Mouse (Mus musculus) cerebellum, postnatal 36 days (tissue): ENCODE measurements at regions not wholly inside any gene's neighbourhood (a gene's known extent, or its start where the extent isn't known, plus 50 kb on each side); places are given as distances from the start of the nearest gene placed in this dataset.

ENCODE experiments used
- DNase-seq, 2 experiments: peaks; one replicate each; pipeline ENCODE4 v3.0.0; 2021 to 2022; ENCODE audit warnings: mixed read lengths in 2 of 2

- no peak for DNase-seq
These were observed 107.9 kb downstream of the CK137956 start for GRCm38 (mm10) chr4:127862875-127863274.

- DNase-seq, result no peak
These were observed 109.2 kb downstream of the CK137956 start for GRCm38 (mm10) chr4:127861319-127862117.

- no peak for DNase-seq
These were observed 110.5 kb downstream of the CK137956 start for GRCm38 (mm10) chr4:127860271-127860670.

DNA sequence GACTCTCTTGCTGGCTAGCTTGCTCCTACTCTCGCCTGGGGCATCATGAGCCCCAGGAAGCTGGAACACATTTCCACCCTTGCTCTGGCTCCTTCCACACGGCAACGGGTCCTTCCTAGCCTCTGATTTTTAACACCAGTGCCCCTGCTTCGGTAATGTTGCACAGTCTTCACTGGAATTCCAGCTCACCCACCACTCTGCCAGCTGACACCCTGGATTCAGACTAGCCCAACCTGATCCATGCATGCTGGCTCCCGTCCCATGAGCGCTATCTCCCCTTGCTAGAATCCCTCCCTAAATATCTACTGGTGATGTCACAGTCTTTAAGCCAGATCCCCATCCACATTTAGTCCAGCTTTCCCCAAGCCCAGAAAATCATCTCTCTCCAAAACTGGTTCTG lies 111.2 kb downstream of the CK137956 start:
- DNase-seq, result peak in 1 of 2 experiments; percentile 4

GRCm38 (mm10) chr4:127858566-127858965 lies 112.2 kb downstream of the CK137956 start:
- no peak for DNase-seq

DNA sequence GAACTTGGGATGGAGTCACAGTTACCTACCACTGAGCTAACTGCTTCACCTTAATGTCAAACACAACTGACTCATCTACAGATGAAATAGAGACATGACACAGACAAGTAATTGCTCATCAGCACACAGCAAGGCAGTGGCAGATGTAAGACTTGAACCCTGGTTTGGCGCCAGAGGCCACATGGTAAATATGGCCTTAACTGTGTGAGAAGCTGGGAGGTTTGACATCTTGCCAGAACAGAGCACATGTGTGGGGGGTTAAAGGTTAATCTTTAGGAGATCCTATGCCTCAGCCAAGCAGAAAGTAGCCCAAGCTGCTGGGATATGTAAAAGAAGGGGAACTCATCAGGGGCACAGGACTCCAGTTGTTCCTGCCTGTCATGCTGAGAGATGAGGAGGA lies 114.9 kb downstream of the CK137956 start:
- DNase-seq, result no peak

DNA sequence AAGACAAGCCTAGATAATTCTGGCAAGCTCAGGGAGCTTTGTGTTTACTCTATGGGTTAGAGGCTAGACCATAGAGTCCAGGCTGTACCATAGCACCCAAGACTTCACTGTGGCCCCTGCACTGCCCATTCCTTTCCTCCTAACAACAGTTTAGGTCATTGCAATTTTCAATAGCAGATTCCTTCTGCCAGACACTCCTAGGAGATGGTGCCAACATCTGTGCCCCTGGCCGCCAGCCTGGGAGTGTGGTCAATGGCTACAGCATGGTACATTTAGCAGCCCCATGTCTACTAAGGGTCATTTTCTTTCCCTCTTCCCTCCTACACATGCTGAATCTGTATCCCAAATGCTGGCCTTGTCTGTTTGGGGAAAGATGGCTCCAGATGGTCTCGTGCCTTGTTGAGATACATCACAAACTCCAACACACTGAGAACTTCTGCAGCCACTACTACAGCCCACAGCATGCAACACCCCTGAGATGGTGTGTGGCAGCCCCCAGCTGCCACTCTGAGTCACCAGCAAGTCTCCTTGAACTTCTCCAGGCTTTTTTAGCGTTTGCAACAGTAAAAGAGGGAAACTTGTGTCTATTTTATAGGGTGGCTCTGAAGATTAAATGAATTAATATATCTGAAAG lies 115.9 kb downstream of the CK137956 start:
- DNase-seq, result no peak

DNA sequence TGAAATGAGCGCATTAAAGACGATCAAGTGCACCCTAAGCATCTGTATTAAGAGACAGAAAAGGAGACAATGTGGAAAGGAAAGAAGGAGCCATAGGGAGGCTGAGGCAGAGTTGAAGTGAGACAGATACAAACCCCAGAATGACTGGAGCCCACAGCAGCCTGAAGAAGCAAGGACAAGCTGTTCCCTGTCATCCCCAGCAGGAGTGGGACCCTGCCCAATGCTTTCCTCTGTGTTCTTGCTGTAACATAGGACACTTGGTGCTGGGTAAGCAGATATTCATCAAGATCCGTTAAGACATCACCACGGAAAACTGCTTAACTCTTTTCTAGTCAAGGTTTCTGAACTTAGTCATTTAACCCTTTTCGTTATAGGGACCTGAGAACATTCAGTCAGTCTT lies 121.4 kb downstream of the CK137956 start:
- no peak for DNase-seq

- DNase-seq, result no peak
These were observed 124.4 kb downstream of the CK137956 start for GRCm38 (mm10) chr4:127846321-127846720.

DNA sequence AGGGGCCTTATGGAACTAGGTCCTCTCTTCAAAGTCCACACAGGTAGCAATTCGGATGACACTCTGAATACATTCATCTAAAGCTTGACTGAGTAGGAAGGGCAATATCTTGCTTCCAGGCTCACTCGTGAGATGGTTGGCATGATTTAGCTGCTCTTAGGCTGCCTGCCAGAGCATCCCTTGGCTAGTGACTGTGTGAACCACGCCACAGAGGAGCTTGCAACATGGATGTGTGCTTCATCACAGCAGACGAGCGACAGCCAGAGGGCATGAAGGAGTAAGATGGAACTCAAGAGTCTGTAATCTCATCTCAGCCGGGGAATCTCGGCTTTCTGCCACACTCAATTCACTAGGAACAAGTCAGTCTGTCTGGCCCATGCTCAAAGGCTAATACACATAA lies 127.3 kb downstream of the CK137956 start:
- peak; percentile 6 to 17 for DNase-seq

DNA sequence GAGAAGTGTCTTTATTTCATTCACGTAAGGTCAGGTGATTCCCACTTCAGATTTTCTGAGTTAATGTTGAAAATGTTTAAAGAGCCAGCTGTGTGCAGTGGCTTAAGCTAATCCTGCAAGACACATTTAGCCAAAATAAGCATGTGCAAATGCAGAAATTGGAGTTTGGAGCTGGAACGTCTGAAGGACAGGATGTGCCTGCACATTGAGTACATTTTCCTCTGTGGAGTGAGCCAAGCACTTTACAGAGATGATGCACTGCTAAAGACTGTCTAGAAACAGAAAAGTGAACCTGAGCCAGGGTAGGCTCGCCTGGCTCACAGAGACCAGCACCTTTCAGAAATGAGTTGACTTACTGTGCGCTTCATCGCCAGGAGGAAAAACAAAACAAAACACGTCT lies 137.1 kb downstream of the CK137956 start:
- DNase-seq, result no peak

GRCm38 (mm10) chr4:127826988-127827387 lies 143.8 kb downstream of the CK137956 start:
- no peak for DNase-seq

DNA sequence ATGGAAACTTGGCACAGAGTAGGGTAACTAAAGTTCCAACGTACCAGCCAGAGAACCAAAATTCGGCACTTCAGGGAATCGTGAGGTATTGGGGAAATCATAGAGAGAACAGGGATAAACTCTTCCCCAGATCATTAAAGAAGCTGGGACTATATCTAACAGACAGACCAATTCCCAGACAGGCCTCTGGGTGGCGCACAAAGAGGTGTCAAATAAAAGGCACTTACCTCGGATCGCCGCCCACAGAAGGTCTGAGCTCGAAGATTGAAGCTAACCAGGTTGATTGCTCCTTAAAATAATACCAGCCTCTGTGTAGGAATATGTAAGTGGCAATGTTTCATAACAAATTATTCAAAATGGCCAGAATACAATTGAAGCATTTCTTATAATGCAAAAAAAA lies 151.2 kb downstream of the CK137956 start:
- DNase-seq, result peak in 1 of 2 experiments; percentile 5

DNA sequence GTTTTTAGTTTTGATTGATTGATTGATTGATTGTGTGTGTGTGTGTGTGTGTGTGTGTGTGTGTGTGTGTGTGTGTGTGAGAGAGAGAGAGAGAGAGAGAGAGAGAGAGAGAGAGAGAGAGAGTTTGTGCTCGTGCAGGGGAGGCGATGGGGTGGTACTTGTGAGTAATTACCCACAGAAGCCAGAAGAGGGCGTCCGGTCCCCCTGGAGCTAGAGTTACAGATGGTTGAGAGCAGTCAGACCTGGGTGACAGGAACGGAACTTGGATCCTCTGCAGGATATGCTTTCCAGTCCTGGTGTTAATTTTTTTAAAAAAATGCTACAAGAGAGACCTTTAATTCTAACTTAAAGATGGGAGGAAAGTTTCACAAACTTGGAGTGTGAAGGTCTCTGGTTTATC lies 151.7 kb downstream of the CK137956 start:
- no peak for DNase-seq

GRCm38 (mm10) chr4:127814631-127815030 lies 156.1 kb downstream of the CK137956 start:
- DNase-seq, result no peak

- no peak for DNase-seq
These were observed 158.7 kb downstream of the CK137956 start for GRCm38 (mm10) chr4:127812047-127812545.

DNA sequence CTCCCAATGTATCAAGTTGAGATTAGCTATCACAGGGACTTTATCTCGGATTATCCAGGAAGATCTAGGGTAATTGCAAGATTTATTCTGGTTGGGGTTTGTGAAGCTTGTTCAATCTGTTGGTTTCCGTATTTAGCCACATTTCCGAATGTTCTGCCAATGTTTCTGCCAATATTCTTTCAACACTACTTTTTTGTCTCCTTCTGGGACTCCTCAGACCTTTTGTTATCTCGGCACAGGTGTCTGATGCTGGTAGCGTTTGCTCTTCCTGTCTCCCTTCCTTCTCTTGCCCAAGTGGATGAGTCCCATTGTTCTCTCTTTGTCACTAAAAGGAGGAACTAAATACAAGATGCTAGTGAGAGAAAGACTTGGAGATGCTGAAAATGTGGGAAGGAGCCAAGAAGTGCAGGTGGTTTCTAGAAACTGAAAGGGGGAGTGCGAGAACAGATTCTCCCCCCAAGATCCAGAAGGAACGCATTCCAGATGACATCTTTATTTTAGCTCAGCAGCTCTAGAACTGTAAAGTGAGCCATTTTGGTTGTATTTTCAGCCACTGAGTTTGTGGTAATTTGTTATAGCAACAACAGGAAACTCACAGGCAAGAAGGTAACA lies 159.7 kb downstream of the CK137956 start:
- DNase-seq, result no peak

- no peak for DNase-seq
These were observed 161.7 kb downstream of the CK137956 start for GRCm38 (mm10) chr4:127809006-127809405.

- DNase-seq, result no peak
These were observed 181.5 kb downstream of the CK137956 start for GRCm38 (mm10) chr4:127789206-127789605.

DNA sequence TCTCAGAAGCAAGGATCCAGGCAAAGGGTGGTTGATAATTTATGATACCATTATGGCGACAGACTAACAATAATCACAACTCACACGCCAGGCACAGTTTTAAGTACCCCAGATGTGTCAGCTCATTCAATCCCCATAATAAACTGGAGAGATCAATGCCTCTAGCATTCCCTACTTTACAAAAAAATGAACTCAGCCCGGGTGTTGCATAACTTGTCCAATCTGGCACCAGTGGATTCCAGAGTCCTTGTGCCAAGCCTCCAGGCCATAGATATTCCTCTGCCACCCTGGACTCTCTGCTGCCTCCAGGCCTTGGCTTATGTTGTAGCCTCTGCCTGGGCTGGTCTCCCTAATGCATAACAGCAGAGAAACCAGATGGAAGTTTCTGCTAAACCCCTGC lies 185.0 kb downstream of the CK137956 start:
- DNase-seq, result peak; percentile 6 to 9

DNA sequence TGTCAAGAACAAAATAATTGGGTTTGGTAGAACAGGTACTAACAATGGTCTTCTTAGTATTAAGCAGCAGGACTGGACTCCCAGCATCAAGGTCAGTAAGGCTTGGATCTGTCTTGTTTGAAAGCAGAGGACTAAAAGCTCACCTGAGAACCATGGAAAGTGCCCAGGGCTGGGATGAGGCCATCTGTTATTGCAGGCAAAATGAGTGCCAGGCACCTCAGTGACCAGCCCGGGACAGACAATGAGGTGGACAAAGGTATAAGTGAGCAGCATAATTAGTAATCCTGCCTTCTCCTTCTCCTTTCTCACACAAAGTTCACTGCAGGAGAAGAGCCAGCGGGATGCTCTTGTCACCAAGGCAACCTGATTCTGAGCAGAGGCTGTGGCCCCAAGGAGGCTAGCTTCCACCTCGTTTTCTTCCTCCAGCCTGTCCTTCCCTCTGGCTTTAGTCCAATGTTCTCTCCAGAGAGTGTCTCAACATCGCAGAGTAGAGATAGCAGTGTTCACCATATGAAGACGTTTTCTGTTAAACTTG lies 198.7 kb downstream of the CK137956 start:
- peak; percentile 24 to 30 for DNase-seq

DNA sequence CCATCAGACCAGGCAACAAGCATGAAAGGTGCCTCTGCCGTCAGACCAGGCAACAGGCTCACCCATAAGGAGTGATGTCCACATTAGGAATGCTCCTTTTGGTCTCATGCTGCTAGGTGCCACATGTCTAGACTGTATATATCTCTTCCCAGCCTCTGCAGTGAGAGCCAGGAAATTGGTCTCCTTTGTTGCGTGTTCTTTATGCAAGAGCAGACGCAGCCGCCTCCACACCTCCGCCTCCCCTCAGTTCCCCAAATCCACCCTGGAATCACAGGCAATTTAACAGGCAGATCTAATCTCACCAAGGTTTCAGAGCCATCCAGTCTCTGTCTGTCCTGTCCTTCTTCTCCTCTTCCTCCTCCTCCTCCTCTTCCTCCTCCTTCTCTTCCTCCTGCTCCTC lies 207.0 kb downstream of the CK137956 start:
- no peak for DNase-seq

DNA sequence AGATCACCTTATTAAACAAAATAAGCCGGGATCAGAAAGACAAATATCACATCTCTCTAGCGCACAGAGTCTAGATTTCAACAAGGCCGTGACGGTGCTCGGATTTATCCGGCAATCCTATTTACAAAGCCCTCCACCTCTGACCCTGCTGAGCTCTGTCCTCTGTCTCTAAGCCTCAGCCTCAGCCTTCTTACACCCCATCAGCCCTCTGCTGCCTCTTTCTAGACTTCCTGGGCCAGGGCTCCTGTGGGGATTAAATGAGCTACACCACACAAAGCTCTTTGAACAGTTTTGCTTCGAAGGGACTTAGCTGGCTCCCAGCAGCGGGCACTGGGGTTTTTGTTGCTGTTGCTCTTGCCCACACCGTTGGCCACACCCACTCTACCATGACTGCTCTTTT lies 211.8 kb downstream of the CK137956 start:
- DNase-seq, result no peak

GRCm38 (mm10) chr4:127756238-127756637 lies 214.5 kb downstream of the CK137956 start:
- no peak for DNase-seq
